Mouse (Mus musculus): Measurements from ENCODE around the gene Slc9a9. TPM values are rescaled to one million over a fixed set of nuclear protein-coding genes. Genes with fewer than 3 reads are reported as not detected.

The Slc9a9 gene
- polyA plus RNA-seq, 1 experiment: 0.69 TPM

DNA sequence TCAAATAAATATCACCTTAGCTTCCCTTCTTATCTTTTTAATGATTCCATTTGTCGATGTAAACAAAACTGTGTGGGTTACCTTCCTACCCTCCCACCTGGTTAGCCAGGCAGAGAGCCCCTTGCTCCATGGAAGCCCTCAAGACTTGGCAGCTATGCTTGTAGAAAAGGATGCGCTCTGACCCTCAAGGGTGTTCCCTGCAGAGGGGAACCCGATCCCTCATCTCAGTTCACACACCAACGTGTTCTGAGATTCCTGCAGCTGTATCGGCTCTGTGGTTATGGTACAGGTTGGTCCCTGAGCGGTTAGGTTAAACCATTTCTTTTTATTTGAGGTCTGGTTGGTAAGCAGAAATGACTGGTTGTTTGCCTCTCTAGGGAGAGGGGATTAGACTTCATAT, 484.3 kb downstream of the Slc9a9 start:
- no peaks in the 10 kb centered on the region for H3K27me3 ChIP-seq (ENCODE audit: control insufficient read depth, insufficient read depth, low read length)
- TF ChIP-seq CTCF (IDR thresholded peaks at IDR 0.05; ENCODE audit: control insufficient read depth, insufficient read depth, insufficient replicate concordance, low read depth, low read length): no peak

DNA sequence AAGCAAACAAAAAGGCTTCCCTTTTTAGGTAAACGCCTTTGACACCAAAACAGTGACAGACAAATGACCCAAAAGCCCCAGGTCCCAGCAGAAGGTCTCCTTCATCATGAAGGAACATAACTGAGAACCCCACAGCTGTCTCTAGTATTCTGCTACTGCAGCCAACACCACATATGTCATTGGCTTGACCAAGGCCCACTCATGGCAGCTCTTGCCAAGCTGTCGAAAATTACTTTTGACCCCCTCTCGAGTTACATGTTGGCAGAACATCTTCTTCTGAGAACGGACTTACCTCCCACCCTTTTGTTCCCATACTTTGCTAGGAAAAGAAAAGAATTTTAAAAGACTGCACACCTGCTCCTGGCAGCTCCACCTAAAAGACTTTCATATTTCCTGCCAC, 488.2 kb downstream of the Slc9a9 start:
- no peak for TF ChIP-seq CTCF (IDR thresholded peaks at IDR 0.05; ENCODE audit: control insufficient read depth, insufficient read depth, insufficient replicate concordance, low read depth, low read length)
- TF ChIP-seq POLR2A (IDR thresholded peaks at IDR 0.05; ENCODE audit: control insufficient read depth, low read depth, low read length): no peak
- H3K27me3 ChIP-seq (ENCODE audit: control insufficient read depth, insufficient read depth, low read length): no peaks in the 10 kb centered on the region

More for the DNA sequence above, 484.3 kb downstream of the Slc9a9 start:
- H3K36me3 ChIP-seq (ENCODE audit: control insufficient read depth, insufficient read depth, low read length): no peaks in the 10 kb centered on the region
- H3K27ac ChIP-seq (ENCODE audit: control insufficient read depth, insufficient read depth, low read depth, low read length): no peak overlapping the region
- H3K4me3 ChIP-seq (ENCODE audit: control insufficient read depth, low read depth, low read length): no peak overlapping the region
- no peaks in the 10 kb centered on the region; the same call in 1 of the 2 replicates for H3K4me1 ChIP-seq (ENCODE audit: control insufficient read depth, insufficient read depth, low read length)

GRCm38 (mm10) chr9:95158916-95159315, 489.2 kb downstream of the Slc9a9 start:
- H3K4me1 ChIP-seq (ENCODE audit: control insufficient read depth, insufficient read depth, low read length): no peaks in the 10 kb centered on the region; the same call in 1 of the 2 replicates
- H3K36me3 ChIP-seq (ENCODE audit: control insufficient read depth, insufficient read depth, low read length): no peaks in the 10 kb centered on the region
- TF ChIP-seq POLR2A (IDR thresholded peaks at IDR 0.05; ENCODE audit: control insufficient read depth, low read depth, low read length) (no peak), CTCF (IDR thresholded peaks at IDR 0.05; ENCODE audit: control insufficient read depth, insufficient read depth, insufficient replicate concordance, low read depth, low read length) (no peak)
- H3K4me3 ChIP-seq (ENCODE audit: control insufficient read depth, low read depth, low read length): no peak overlapping the region
- H3K27ac ChIP-seq (ENCODE audit: control insufficient read depth, insufficient read depth, low read depth, low read length): no peak overlapping the region
- H3K27me3 ChIP-seq (ENCODE audit: control insufficient read depth, insufficient read depth, low read length): no peaks in the 10 kb centered on the region

More for the DNA sequence above, 488.2 kb downstream of the Slc9a9 start:
- Histone ChIP-seq H3K27ac (ENCODE audit: control insufficient read depth, insufficient read depth, low read depth, low read length) (no peak overlapping the region), H3K36me3 (ENCODE audit: control insufficient read depth, insufficient read depth, low read length) (no peaks in the 10 kb centered on the region), H3K4me1 (ENCODE audit: control insufficient read depth, insufficient read depth, low read length) (no peaks in the 10 kb centered on the region; the same call in 1 of the 2 replicates), H3K4me3 (ENCODE audit: control insufficient read depth, low read depth, low read length) (no peak overlapping the region)

DNA sequence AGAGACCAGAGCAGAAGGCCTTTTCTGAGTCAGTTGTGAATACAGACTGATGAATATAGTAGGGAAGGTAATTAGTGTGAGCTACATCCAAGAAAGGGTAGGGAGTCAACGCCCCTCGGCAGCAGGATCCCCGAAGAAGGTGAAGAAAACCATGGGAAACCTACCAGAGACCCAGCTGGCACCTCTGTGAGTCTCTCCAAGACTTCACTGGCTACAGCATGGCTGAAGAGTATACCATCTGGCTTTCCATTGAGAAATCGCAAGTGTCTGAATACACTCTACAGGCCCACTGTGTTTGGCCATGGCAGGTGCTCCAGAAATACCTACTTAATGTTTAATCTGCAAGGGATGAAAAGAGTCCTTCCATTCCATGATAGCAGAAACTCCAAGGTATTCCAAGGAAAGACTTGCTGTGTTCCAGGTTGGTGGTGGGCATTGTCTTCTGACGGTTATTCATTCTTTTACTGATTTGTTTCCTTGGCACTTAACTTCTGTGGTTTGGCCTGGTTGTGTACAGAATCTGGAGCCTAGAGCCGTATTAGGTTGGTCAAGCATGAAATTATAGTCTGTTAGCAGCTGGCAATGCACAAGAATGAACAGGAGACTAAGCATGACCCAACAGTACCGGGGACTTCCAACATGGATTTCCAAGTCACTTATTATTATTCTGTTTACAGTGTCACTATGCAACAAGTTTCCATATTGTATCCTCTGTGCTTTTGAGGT, 491.0 kb downstream of the Slc9a9 start:
- Histone ChIP-seq H3K4me3 (ENCODE audit: control insufficient read depth, low read depth, low read length) (no peak overlapping the region), H3K4me1 (ENCODE audit: control insufficient read depth, insufficient read depth, low read length) (no peaks in the 10 kb centered on the region), H3K27ac (ENCODE audit: control insufficient read depth, insufficient read depth, low read depth, low read length) (no peak overlapping the region), H3K27me3 (ENCODE audit: control insufficient read depth, insufficient read depth, low read length) (no peaks in the 10 kb centered on the region), H3K36me3 (ENCODE audit: control insufficient read depth, insufficient read depth, low read length) (no peaks in the 10 kb centered on the region)
- TF ChIP-seq POLR2A (IDR thresholded peaks at IDR 0.05; ENCODE audit: control insufficient read depth, low read depth, low read length) (no peak), CTCF (IDR thresholded peaks at IDR 0.05; ENCODE audit: control insufficient read depth, insufficient read depth, insufficient replicate concordance, low read depth, low read length) (no peak)

DNA sequence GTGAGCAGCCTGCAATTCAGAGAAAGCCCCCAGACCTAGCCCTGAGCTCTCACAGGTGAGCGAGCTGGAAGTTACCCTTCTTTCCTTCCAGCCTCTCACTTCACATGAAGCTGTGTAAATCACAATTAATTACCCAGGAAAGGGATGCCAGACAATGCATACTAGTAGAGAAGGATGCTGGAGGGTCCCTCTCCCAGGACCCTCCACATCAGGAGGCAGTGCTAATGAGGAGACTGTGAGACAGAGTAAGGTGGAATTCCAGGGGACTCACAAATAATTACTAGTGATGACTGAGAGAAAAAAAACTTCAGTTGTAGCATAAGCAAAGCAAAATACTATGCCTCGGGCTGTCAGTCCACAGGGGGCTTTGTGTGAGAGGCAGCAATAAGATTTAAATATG, 492.0 kb downstream of the Slc9a9 start:
- TF ChIP-seq CTCF (IDR thresholded peaks at IDR 0.05; ENCODE audit: control insufficient read depth, insufficient read depth, insufficient replicate concordance, low read depth, low read length) (no peak), POLR2A (IDR thresholded peaks at IDR 0.05; ENCODE audit: control insufficient read depth, low read depth, low read length) (no peak)
- Histone ChIP-seq H3K27ac (ENCODE audit: control insufficient read depth, insufficient read depth, low read depth, low read length) (no peak overlapping the region), H3K36me3 (ENCODE audit: control insufficient read depth, insufficient read depth, low read length) (no peaks in the 10 kb centered on the region), H3K4me1 (ENCODE audit: control insufficient read depth, insufficient read depth, low read length) (no peaks in the 10 kb centered on the region), H3K27me3 (ENCODE audit: control insufficient read depth, insufficient read depth, low read length) (no peaks in the 10 kb centered on the region), H3K4me3 (ENCODE audit: control insufficient read depth, low read depth, low read length) (no peak overlapping the region)

- Histone ChIP-seq H3K36me3 (ENCODE audit: control insufficient read depth, insufficient read depth, low read length) (no peaks in the 10 kb centered on the region), H3K27ac (ENCODE audit: control insufficient read depth, insufficient read depth, low read depth, low read length) (no peak overlapping the region), H3K27me3 (ENCODE audit: control insufficient read depth, insufficient read depth, low read length) (no peaks in the 10 kb centered on the region), H3K4me3 (ENCODE audit: control insufficient read depth, low read depth, low read length) (no peak overlapping the region), H3K4me1 (ENCODE audit: control insufficient read depth, insufficient read depth, low read length) (no peaks in the 10 kb centered on the region)
- no peak for TF ChIP-seq POLR2A (IDR thresholded peaks at IDR 0.05; ENCODE audit: control insufficient read depth, low read depth, low read length)
- TF ChIP-seq CTCF (IDR thresholded peaks at IDR 0.05; ENCODE audit: control insufficient read depth, insufficient read depth, insufficient replicate concordance, low read depth, low read length): no peak
These were observed 496.5 kb downstream of the Slc9a9 start for GRCm38 (mm10) chr9:95166224-95166623.

GRCm38 (mm10) chr9:95167806-95168205, 498.1 kb downstream of the Slc9a9 start:
- H3K4me3 ChIP-seq (ENCODE audit: control insufficient read depth, low read depth, low read length): no peak overlapping the region
- no peak overlapping the region for H3K27ac ChIP-seq (ENCODE audit: control insufficient read depth, insufficient read depth, low read depth, low read length)
- H3K36me3 ChIP-seq (ENCODE audit: control insufficient read depth, insufficient read depth, low read length): no peaks in the 10 kb centered on the region
- TF ChIP-seq POLR2A (IDR thresholded peaks at IDR 0.05; ENCODE audit: control insufficient read depth, low read depth, low read length): no peak
- TF ChIP-seq CTCF (IDR thresholded peaks at IDR 0.05; ENCODE audit: control insufficient read depth, insufficient read depth, insufficient replicate concordance, low read depth, low read length): no peak
- H3K27me3 ChIP-seq (ENCODE audit: control insufficient read depth, insufficient read depth, low read length): no peaks in the 10 kb centered on the region
- no peaks in the 10 kb centered on the region for H3K4me1 ChIP-seq (ENCODE audit: control insufficient read depth, insufficient read depth, low read length)
